Mouse (Mus musculus) ES-Bruce4 (cell line): Measurements from ENCODE around the gene Kdelr2.

Experiments
- CTCF ChIP-seq: IDR thresholded peaks from one replicate; pipeline ENCODE4 v1.8.1; 2011; ENCODE audit warnings: low read depth, low read length
- EP300 ChIP-seq: IDR thresholded peaks from 2 replicates; pipeline ENCODE4 v1.6.1; 2011; ENCODE audit warnings: low read depth, low read length; ENCODE audit not compliant: insufficient read depth
- POLR2A ChIP-seq: IDR thresholded peaks from one replicate; pipeline ENCODE4 v1.8.1; 2011; ENCODE audit warnings: low read length; ENCODE audit not compliant: insufficient read depth

DNA sequence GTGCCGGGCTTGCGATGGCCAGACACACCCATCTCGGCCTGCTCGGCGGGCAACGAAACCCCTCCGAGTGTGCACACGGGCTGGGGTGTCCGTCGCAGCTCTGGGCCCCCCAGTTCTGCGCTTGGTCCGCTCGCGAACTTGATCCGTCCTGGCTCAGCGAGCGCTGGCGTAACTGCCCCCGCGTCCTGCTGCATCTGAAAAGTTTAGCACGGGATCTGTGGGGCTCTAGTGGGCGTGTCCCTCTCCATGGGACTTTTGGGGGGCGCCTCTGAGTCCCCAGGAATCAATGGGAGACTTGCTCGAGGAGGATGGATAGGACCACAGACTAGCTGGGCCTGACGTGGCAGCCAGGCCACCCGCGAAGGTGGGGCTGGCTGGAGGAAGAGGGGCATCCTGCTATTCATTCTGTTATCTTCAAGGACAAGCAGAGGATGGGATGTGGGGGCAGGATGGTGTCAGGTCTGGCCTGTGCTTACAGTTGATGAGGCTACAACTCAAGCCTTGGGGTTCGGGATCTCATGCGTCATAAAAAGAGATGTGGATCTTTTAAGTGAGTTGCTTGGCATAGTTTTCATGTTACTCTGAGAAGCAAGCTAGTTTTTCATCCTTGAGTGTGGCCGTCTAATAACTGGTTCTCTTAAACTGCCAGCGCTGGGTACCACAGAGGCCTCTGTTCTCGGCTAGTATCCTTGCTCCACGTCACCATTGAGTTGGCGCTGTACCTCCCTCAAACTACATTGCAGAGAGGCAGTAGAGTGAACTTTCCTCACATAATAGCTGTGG, 701 bp downstream of the Kdelr2 start:
- TF ChIP-seq EP300 = no peak
- no peak for TF ChIP-seq CTCF
- TF ChIP-seq POLR2A = no peak
